Mouse (Mus musculus): ENCODE measurements around the gene Sipa1l1. TPM values are rescaled to one million over a fixed set of nuclear protein-coding genes. Genes with fewer than 3 reads are reported as not detected.

Gene Sipa1l1
- polyA plus RNA-seq, 1 experiment: 12.0 TPM

DNA sequence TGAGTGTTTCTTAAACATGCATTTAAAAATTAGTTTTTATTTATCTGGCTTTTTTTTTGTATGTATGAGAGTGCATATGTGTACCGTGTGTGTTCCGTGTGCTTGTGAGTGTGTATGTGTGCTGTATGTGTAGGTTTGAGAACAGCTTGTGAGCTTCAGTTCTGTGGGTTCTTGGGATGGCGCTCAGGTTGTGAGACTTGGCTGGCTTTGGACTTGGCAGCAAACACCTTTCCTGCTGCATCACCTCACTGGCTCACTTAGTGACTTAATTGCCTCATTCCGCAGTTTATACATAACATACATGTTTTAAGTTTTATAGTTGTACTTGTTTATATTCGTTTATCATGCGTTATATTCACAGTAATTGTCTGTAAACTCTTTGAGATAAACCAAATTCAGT is 35.0 kb downstream of the Sipa1l1 start:
- H3K36me3 ChIP-seq (replicated peaks; ENCODE audit: low read length): peaks cover 7% of the 10 kb centered on the region

GRCm38 (mm10) chr12:82206857-82207647 is 37.9 kb downstream of the Sipa1l1 start:
- Histone ChIP-seq H3K36me3 (replicated peaks; ENCODE audit: low read length) (peaks cover 6% of the 10 kb centered on the region), H3K4me1 (peaks cover 83% of the 10 kb centered on the region), H3K9me3 (no peaks in the 10 kb centered on the region), H3K27me3 (replicated peaks) (no peaks in the 10 kb centered on the region), H3K4me3 (replicated peaks) (no peak overlapping the region)
- TF ChIP-seq FLI1 (IDR thresholded peaks at IDR 0.05; ENCODE audit: low read length): no peak
- no peak for TF ChIP-seq GATA1 (IDR thresholded peaks at IDR 0.05; ENCODE audit: borderline replicate concordance, low read length)

More for the DNA sequence above, 35.0 kb downstream of the Sipa1l1 start:
- H3K27me3 ChIP-seq (replicated peaks): no peaks in the 10 kb centered on the region
- no peaks in the 10 kb centered on the region for H3K9me3 ChIP-seq
- peaks cover 69% of the 10 kb centered on the region for H3K4me1 ChIP-seq
- TF ChIP-seq GATA1 (IDR thresholded peaks at IDR 0.05; ENCODE audit: borderline replicate concordance, low read length): no peak
- no peak for TF ChIP-seq FLI1 (IDR thresholded peaks at IDR 0.05; ENCODE audit: low read length)
- H3K4me3 ChIP-seq (replicated peaks): no peak overlapping the region

DNA sequence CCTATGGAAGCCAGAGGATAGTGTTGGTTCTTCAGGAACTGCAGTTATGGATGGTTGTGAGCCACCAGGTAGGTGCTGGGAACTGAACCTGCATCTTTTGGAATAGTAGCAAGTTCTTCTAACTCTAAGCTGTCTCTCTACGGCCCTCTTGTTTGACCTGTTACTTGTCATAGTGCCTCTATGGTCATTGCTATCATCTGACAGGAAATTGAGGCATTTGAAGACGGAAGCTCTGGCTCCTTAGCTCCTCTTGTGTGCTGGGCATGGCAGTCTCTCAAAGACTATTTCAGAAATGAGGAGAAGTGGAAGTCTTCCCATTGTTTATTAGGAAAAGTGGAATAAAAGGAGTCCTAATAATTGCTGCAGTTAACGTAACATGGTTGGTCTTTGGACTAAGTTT is 38.9 kb downstream of the Sipa1l1 start:
- no peak for TF ChIP-seq GATA1 (IDR thresholded peaks at IDR 0.05; ENCODE audit: borderline replicate concordance, low read length)
- no peak for TF ChIP-seq FLI1 (IDR thresholded peaks at IDR 0.05; ENCODE audit: low read length)
- Histone ChIP-seq H3K27me3 (replicated peaks) (no peaks in the 10 kb centered on the region), H3K4me3 (replicated peaks) (no peak overlapping the region), H3K4me1 (peaks cover 86% of the 10 kb centered on the region), H3K36me3 (replicated peaks; ENCODE audit: low read length) (peaks cover 16% of the 10 kb centered on the region), H3K9me3 (no peaks in the 10 kb centered on the region)

GRCm38 (mm10) chr12:82208611-82209010 is 39.5 kb downstream of the Sipa1l1 start:
- H3K4me3 ChIP-seq (replicated peaks): peak overlapping the region; percentile 59
- H3K36me3 ChIP-seq (replicated peaks; ENCODE audit: low read length): peaks cover 21% of the 10 kb centered on the region
- no peaks in the 10 kb centered on the region for H3K9me3 ChIP-seq
- peaks cover 86% of the 10 kb centered on the region for H3K4me1 ChIP-seq
- TF ChIP-seq FLI1 (IDR thresholded peaks at IDR 0.05; ENCODE audit: low read length) (no peak), GATA1 (IDR thresholded peaks at IDR 0.05; ENCODE audit: borderline replicate concordance, low read length) (no peak)
- H3K27me3 ChIP-seq (replicated peaks): no peaks in the 10 kb centered on the region

- Histone ChIP-seq H3K27me3 (replicated peaks) (no peaks in the 10 kb centered on the region), H3K4me1 (peaks cover 88% of the 10 kb centered on the region)
- TF ChIP-seq FLI1 (IDR thresholded peaks at IDR 0.05; ENCODE audit: low read length) (no peak), GATA1 (IDR thresholded peaks at IDR 0.05; ENCODE audit: borderline replicate concordance, low read length) (no peak)
Observed at GRCm38 (mm10) chr12:82209753-82210152, 40.6 kb downstream of the Sipa1l1 start.

DNA sequence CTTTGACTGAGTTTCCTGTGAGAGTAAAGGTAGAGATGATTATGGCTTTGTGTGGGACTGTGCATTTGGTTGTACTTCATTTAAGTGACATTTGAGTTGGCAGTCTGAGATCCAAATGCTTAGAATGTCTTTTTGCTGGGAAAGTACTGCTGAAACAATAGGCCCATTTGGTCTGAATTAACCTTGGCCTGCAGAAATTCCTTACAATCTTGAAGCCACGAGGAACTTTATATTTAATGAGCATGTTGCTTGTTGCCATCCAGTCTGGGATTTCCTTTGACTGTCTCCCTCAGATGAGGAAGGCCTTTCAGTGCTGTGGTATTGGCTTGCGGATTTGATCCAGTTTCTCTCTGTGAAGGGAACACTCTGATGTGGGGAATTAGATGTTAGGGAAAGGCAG is 43.9 kb downstream of the Sipa1l1 start:
- Histone ChIP-seq H3K27me3 (replicated peaks) (no peaks in the 10 kb centered on the region), H3K36me3 (replicated peaks; ENCODE audit: low read length) (peaks cover 43% of the 10 kb centered on the region), H3K4me3 (replicated peaks) (no peak overlapping the region), H3K4me1 (peaks cover 96% of the 10 kb centered on the region), H3K9me3 (peaks cover 6% of the 10 kb centered on the region)
- TF ChIP-seq GATA1 (IDR thresholded peaks at IDR 0.05; ENCODE audit: borderline replicate concordance, low read length) (no peak), FLI1 (IDR thresholded peaks at IDR 0.05; ENCODE audit: low read length) (no peak)

More at GRCm38 (mm10) chr12:82209753-82210152, 40.6 kb downstream of the Sipa1l1 start:
- peaks cover 6% of the 10 kb centered on the region for H3K9me3 ChIP-seq
- H3K36me3 ChIP-seq (replicated peaks; ENCODE audit: low read length): peaks cover 33% of the 10 kb centered on the region
- H3K4me3 ChIP-seq (replicated peaks): no peak overlapping the region

DNA sequence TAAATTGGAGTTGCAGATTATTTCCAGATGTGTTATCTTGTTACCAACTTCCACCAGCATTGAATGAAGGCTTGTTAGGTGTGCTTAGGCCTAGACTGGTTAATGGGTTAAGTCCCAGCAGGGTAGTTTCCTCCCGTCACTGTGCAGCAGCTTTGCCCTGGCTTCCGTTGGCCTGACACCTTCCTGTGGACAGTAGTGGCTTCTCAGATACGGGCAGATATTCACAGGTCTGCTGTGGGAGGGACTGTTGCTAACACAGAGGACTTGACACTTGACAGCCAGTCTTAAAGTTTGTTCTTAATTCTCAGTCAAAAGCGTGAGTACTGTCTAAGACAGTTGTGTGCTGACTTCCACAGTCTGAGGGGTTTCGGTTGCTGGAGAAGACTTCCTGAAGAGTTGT is 45.8 kb downstream of the Sipa1l1 start:
- peaks cover 56% of the 10 kb centered on the region for H3K36me3 ChIP-seq (replicated peaks; ENCODE audit: low read length)
- TF ChIP-seq GATA1 (IDR thresholded peaks at IDR 0.05; ENCODE audit: borderline replicate concordance, low read length) (no peak), FLI1 (IDR thresholded peaks at IDR 0.05; ENCODE audit: low read length) (no peak)
- no peaks in the 10 kb centered on the region for H3K27me3 ChIP-seq (replicated peaks)
- peaks cover 6% of the 10 kb centered on the region for H3K9me3 ChIP-seq
- no peak overlapping the region for H3K4me3 ChIP-seq (replicated peaks)
- H3K4me1 ChIP-seq: peaks cover 95% of the 10 kb centered on the region

DNA sequence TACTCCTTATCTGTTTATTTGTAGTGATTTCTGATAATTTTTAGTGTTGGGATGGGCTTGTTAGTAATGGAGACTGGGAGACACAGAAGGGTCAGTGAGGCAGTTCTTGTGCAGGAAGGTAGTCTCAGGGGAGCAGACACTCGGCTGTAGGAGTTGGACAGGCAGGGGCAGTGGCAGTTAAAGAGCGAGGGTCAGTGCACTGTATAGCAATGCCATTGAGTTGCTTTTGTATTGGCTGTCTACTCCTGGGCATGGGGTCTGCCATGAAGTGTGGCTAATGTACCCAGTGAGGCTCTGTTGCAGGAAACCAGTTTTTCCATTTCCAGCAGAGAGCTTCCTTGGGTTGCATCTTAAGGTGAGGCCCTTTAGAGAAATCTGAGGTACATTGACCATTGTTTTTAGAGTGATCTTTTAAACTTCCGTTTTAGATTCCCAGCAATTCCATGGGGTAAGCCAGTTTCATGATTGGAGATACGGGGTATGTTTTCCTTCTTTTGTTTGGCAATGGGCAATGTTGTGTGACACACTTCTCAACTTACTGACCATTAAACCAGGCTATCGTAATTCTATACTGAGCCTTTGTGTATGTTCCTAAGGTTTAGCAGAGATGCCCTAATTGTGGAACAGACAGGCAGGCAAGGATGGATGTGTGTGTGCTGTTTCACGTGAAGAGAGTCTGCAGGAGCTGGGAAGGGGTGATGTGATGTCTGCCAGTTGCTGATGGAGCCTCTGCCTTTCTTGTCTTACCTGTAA is 47.9 kb downstream of the Sipa1l1 start:
- Histone ChIP-seq H3K27me3 (replicated peaks) (no peaks in the 10 kb centered on the region), H3K36me3 (replicated peaks; ENCODE audit: low read length) (peaks cover 51% of the 10 kb centered on the region), H3K4me3 (replicated peaks) (no peak overlapping the region), H3K9me3 (peaks cover 6% of the 10 kb centered on the region), H3K4me1 (peaks cover 93% of the 10 kb centered on the region)
- no peak for TF ChIP-seq FLI1 (IDR thresholded peaks at IDR 0.05; ENCODE audit: low read length)

DNA sequence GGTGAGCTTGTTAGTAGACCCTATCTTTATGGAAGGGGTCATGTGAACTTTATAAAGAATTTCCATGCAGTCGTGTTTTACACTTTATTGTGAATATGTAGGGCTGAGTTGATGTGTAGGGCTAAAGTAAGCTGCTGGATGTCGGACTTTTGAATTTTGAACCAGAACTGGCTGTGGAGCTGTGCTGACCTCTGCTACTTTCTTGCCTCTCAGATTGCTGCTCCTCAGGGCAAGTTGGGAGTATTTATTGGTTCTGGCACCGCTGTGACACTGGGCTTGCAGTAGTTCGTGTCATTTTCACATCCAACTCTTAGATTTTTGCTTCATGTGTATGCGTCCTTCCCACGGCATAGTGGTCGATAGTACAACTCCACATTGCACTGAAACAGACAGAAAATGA is 49.1 kb downstream of the Sipa1l1 start:
- H3K4me1 ChIP-seq: peaks cover 92% of the 10 kb centered on the region
- H3K36me3 ChIP-seq (replicated peaks; ENCODE audit: low read length): peaks cover 39% of the 10 kb centered on the region
- no peak overlapping the region for H3K4me3 ChIP-seq (replicated peaks)
- no peaks in the 10 kb centered on the region for H3K27me3 ChIP-seq (replicated peaks)
- H3K9me3 ChIP-seq: peaks cover 6% of the 10 kb centered on the region
- TF ChIP-seq GATA1 (IDR thresholded peaks at IDR 0.05; ENCODE audit: borderline replicate concordance, low read length) (no peak), FLI1 (IDR thresholded peaks at IDR 0.05; ENCODE audit: low read length) (no peak)
